Mouse (Mus musculus) cerebellum, adult 18-20 months (tissue): ENCODE data around the gene Vmn1r232.

Source experiments
- DNase-seq, 2 experiments: peaks; one replicate each; pipeline ENCODE4 v3.0.0; 2021

The Vmn1r232 gene

DNA sequence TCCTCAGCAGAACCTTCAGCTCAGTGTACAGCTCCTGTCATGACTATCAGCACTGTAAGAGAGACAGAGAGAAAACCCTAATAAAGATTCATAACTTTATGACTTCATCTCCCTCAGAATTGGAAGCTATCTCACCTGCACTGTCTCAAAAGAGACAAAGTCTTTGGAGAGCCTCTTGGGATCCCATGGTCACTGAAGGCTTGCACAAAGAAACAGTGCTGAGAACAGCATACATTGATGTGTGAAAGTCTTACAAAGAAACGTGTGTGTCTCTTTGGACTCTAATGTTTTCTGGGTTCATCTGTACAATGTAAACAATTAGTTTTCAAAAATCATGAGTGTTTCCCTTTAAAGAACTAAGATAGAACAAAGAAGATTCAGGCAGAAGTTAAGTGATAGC lies at the start of gene Vmn1r232:
TSS of gene Vmn1r232 (minus strand) at position 101 of the 400 bp plus-strand sequence.
- no peak for DNase-seq

GRCm38 (mm10) chr17:20966681-20967080 lies 47.2 kb upstream of the Vmn1r232 start:
- no peak for DNase-seq

GRCm38 (mm10) chr17:20965421-20965820 lies 45.9 kb upstream of the Vmn1r232 start:
- no peak for DNase-seq

DNA sequence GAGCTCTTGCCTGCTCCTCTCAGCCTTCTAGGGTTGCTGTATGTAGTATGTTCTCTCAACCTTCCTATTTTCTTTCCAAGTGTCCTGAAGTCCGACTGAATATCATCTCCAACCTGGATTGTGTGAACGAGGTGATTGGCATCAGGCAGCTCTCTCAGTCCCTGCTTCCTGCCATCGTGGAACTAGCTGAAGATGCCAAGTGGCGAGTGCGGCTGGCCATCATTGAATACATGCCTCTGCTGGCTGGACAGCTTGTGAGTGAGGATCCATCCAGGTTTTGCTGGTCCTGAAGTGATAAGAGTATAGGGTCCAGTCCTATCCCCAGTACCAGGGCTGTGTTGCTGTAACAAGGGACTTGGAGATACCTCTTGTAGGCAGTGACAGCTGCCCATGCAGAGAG lies 40.9 kb upstream of the Vmn1r232 start:
- DNase-seq: no peak

GRCm38 (mm10) chr17:20946636-20947035 lies 27.1 kb upstream of the Vmn1r232 start:
- no peak for DNase-seq

DNA sequence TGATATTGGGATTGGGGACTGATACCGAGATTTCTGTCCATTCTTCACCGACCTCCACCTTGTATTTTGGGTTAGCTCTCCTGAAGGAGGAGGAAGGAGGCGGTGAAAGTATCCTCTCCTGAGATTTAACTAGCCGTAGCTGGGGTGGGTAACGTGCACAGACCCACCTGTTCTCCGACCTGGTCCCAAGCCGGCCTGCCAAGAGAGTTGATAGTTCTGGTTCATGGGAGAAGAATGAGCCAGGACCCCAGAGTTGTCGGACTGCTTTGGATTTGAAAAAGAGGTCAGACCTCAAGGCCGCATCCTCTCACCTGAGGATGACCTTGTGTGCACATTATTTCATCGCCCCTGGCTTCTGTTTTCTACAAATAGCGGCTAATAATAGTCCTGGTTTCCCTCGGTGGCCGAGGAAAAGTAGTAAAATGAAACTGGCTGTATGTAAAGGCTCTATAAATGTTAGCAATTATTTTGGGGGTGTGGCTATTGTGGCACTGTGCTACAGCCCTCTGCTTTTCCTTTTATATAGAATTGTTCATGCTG lies 26.6 kb upstream of the Vmn1r232 start:
- peak; percentile 25 to 34 for DNase-seq

GRCm38 (mm10) chr17:20944985-20945891 lies 25.7 kb upstream of the Vmn1r232 start, which contains the start of gene Ppp2r1a:
Gene Ppp2r1a (plus strand): TSS chr17:20945311.
- peak; percentile 98 for DNase-seq

DNA sequence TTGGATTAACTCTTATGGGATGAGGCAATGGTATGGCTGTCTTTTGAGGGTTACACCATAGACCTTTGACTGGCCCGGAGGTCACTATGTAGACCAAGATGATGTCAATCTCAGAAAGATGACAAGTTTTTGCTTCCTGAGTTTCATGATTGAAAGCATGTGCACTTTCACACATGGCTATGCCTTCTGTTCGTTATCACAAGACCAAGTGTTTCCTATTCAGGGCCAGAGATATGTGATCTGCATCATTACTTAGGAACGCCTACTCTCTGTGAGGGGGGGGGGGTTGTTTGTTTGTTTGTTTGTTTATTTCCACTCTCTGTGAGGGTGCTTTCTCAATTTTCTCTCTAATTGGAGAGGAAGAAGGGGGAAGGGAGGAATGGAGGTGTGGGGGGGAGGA lies 24.7 kb upstream of the Vmn1r232 start:
- DNase-seq: no peak

- no peak for DNase-seq
Observed at GRCm38 (mm10) chr17:20904991-20905390, 14.5 kb downstream of the Vmn1r232 start, which contains the start of gene Vmn1r231. Gene Vmn1r231 (minus strand): TSS chr17:20905091.
